Mouse (Mus musculus) embryonic facial prominence, embryonic 13.5 days (tissue): Measurements from ENCODE around the gene Slc16a7. TPM values are rescaled to one million over a fixed set of nuclear protein-coding genes. Genes with fewer than 3 reads are reported as not detected.

Experiments
- ATAC-seq: fragments of 200-750 bp; cut with Nextera tagmentation; 2 replicates; pipeline ENCODE4 v1.8.0; 2017; ENCODE audit warnings: low read depth; ENCODE audit not compliant: insufficient number of reproducible peaks, insufficient read depth, low FRiP score, low TSS enrichment
- H3K27ac ChIP-seq: fragments of 300-500 bp; sonication (generic); 2 replicates; pipeline ENCODE4 v1.5.1; 2015; ENCODE audit warnings: moderate library complexity, mild to moderate bottlenecking, inconsistent platforms
- H3K27me3 ChIP-seq: fragments of 300-500 bp; sonication (generic); 2 replicates; pipeline ENCODE4 v1.6.1; 2015; ENCODE audit warnings: mild to moderate bottlenecking, inconsistent platforms
- H3K36me3 ChIP-seq: fragments of 300-500 bp; sonication (generic); 2 replicates; pipeline ENCODE4 v1.6.1; 2015; ENCODE audit warnings: mild to moderate bottlenecking, inconsistent platforms
- H3K4me1 ChIP-seq: fragments of 300-500 bp; sonication (generic); 2 replicates; pipeline ENCODE4 v1.6.1; 2015; ENCODE audit warnings: inconsistent platforms
- H3K4me2 ChIP-seq: fragments of 300-500 bp; sonication (generic); 2 replicates; pipeline ENCODE4 v1.6.1; 2015; ENCODE audit warnings: moderate library complexity, mild to moderate bottlenecking, inconsistent platforms
- H3K4me3 ChIP-seq: fragments of 300-500 bp; sonication (generic); 2 replicates; pipeline ENCODE4 v1.5.1; 2015; ENCODE audit warnings: mild to moderate bottlenecking, inconsistent platforms
- H3K9ac ChIP-seq: fragments of 300-500 bp; sonication (generic); 2 replicates; pipeline ENCODE4 v1.6.1; 2015; ENCODE audit warnings: mild to moderate bottlenecking, inconsistent platforms
- H3K9me3 ChIP-seq: fragments of 300-500 bp; sonication (generic); 2 replicates; pipeline ENCODE4 v1.6.1; 2016; ENCODE audit warnings: inconsistent platforms
- WGBS: fragments of 180-500 bp; shearing (Covaris S2); methylation state at CpG from one replicate; pipeline ENCODE4 v1.1.7; 2015; ENCODE audit warnings: mixed read lengths; 5-methylcytosine and 5-hydroxymethylcytosine counted together
- polyA plus RNA-seq: library from polyadenylated mRNA; unstranded; fragments of >200 nt; fragmentation: Nextera tagmentation; extraction: Ambion mirVana; gene quantifications from 2 replicates; pipeline ENCODE4 v1.2.1, GENCODE M21; 2015

Slc16a7 gene
- polyA plus RNA-seq, 1 experiment from 2014 or later = 7.1 TPM

GRCm38 (mm10) chr10:125270266-125270665, 119.0 kb downstream of the Slc16a7 start:
- H3K4me3 ChIP-seq = no peak overlapping the region
- H3K27ac ChIP-seq = no peak overlapping the region
- 66% methylated on average over 5 of the region's 5 CpGs for WGBS
- no peak for ATAC-seq
- H3K27me3 ChIP-seq = no peaks in the 10 kb centered on the region; the same call in 1 of the 2 replicates
- H3K4me2 ChIP-seq = no peak overlapping the region
- H3K4me1 ChIP-seq = peaks cover 20% of the 10 kb centered on the region
- no peak overlapping the region for H3K9ac ChIP-seq
- H3K9me3 ChIP-seq = no peaks in the 10 kb centered on the region
- H3K36me3 ChIP-seq = no peaks in the 10 kb centered on the region

- ATAC-seq = no peak
- Histone ChIP-seq H3K27ac (no peak overlapping the region), H3K36me3 (no peaks in the 10 kb centered on the region), H3K4me2 (no peak overlapping the region), H3K27me3 (peaks cover 3% of the 10 kb centered on the region; the same call in 1 of the 2 replicates), H3K4me1 (peaks cover 9% of the 10 kb centered on the region), H3K4me3 (no peak overlapping the region), H3K9me3 (no peaks in the 10 kb centered on the region), H3K9ac (no peak overlapping the region)
- 69% methylated on average over 4 of the region's 4 CpGs for WGBS
Measured at GRCm38 (mm10) chr10:125266322-125266721, 122.9 kb downstream of the Slc16a7 start.

GRCm38 (mm10) chr10:125265901-125266300, 123.4 kb downstream of the Slc16a7 start:
- Histone ChIP-seq H3K9ac (no peak overlapping the region), H3K4me3 (no peak overlapping the region), H3K4me1 (peaks cover 9% of the 10 kb centered on the region), H3K36me3 (no peaks in the 10 kb centered on the region), H3K4me2 (no peak overlapping the region), H3K9me3 (no peaks in the 10 kb centered on the region), H3K27ac (no peak overlapping the region), H3K27me3 (peaks cover 3% of the 10 kb centered on the region; the same call in 1 of the 2 replicates)
- WGBS = 40% methylated on average over 9 of the region's 9 CpGs
- no peak for ATAC-seq

GRCm38 (mm10) chr10:125265467-125265866, 123.8 kb downstream of the Slc16a7 start:
- H3K4me2 ChIP-seq = no peak overlapping the region
- ATAC-seq = no peak
- H3K9ac ChIP-seq = no peak overlapping the region
- H3K4me1 ChIP-seq = peaks cover 9% of the 10 kb centered on the region
- WGBS = 67% methylated on average over 14 of the region's 14 CpGs
- H3K4me3 ChIP-seq = no peak overlapping the region
- no peaks in the 10 kb centered on the region for H3K9me3 ChIP-seq
- no peaks in the 10 kb centered on the region for H3K36me3 ChIP-seq
- no peak overlapping the region for H3K27ac ChIP-seq
- H3K27me3 ChIP-seq = peaks cover 3% of the 10 kb centered on the region; the same call in 1 of the 2 replicates

GRCm38 (mm10) chr10:125264938-125265337, 124.3 kb downstream of the Slc16a7 start:
- peak; percentile 56; the same call in 1 of the 2 replicates for ATAC-seq
- 56% methylated on average over 4 of the region's 4 CpGs for WGBS
- H3K36me3 ChIP-seq = no peaks in the 10 kb centered on the region
- H3K4me2 ChIP-seq = no peak overlapping the region
- peaks cover 3% of the 10 kb centered on the region; the same call in 1 of the 2 replicates for H3K27me3 ChIP-seq
- H3K4me1 ChIP-seq = peaks cover 9% of the 10 kb centered on the region
- no peak overlapping the region for H3K27ac ChIP-seq
- no peak overlapping the region for H3K4me3 ChIP-seq
- no peak overlapping the region for H3K9ac ChIP-seq
- H3K9me3 ChIP-seq = no peaks in the 10 kb centered on the region

DNA sequence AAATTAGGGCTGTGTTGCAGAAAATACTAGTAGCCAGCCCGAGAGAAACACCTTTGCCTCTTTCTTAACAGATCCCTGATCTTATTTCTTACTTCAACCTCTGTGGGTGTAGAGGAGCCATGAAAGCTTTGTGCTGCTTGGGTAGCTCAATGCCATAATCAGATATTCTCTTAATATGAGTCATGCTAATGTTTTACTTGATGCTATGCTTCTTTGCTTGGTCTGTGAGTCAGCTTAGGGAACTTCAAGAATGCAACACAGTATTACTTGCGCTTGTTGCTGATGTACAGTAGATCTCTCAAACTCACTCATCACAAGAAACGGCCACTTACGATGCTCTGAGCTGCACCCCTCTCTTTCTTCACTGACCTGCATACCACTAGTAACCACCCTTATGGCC, 133.4 kb downstream of the Slc16a7 start:
- ATAC-seq = no peak
- 91% methylated on average over 4 of the region's 4 CpGs for WGBS

DNA sequence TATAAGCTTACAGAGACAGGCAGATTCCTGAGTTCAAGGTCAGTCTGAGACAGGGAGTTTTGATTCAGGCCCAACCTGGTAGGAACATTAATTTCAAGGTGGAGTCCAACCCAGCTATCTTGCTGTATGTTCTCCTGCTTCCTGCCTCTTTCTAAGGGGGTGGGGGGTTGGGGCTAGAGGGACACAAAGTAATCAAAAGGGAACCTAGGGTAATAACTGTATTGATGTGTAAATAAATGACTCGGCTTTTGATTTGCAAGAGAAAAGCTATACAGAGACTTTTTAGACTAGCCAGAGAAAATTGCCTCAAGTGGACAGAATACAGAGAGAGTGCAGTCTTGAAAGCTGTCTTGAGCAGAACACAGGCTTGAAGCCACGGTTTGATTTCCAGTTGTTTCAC, 174.7 kb downstream of the Slc16a7 start:
- H3K27ac ChIP-seq = no peak overlapping the region
- ATAC-seq = no peak
- H3K36me3 ChIP-seq = no peaks in the 10 kb centered on the region
- H3K9ac ChIP-seq = no peak overlapping the region
- H3K27me3 ChIP-seq = no peaks in the 10 kb centered on the region
- H3K4me3 ChIP-seq = no peak overlapping the region
- no peak overlapping the region for H3K4me2 ChIP-seq
- H3K9me3 ChIP-seq = no peaks in the 10 kb centered on the region
- no peaks in the 10 kb centered on the region for H3K4me1 ChIP-seq
- 76% methylated on average over 2 of the region's 2 CpGs for WGBS

More for the DNA sequence above, 133.4 kb downstream of the Slc16a7 start:
- no peak overlapping the region for H3K27ac ChIP-seq
- no peaks in the 10 kb centered on the region for H3K4me1 ChIP-seq
- no peak overlapping the region for H3K4me3 ChIP-seq
- no peak overlapping the region for H3K4me2 ChIP-seq
- no peaks in the 10 kb centered on the region for H3K27me3 ChIP-seq
- H3K36me3 ChIP-seq = no peaks in the 10 kb centered on the region
- H3K9ac ChIP-seq = no peak overlapping the region
- H3K9me3 ChIP-seq = no peaks in the 10 kb centered on the region

- Histone ChIP-seq H3K9me3 (no peaks in the 10 kb centered on the region), H3K4me1 (no peaks in the 10 kb centered on the region)
- 85% methylated on average over 3 of the region's 3 CpGs for WGBS
Measured at GRCm38 (mm10) chr10:125213805-125214204, 175.5 kb downstream of the Slc16a7 start.

GRCm38 (mm10) chr10:125187544-125187943, 201.7 kb downstream of the Slc16a7 start:
- H3K27ac ChIP-seq = no peak overlapping the region
- H3K9me3 ChIP-seq = no peaks in the 10 kb centered on the region
- no peaks in the 10 kb centered on the region for H3K36me3 ChIP-seq
- ATAC-seq = no peak
- H3K27me3 ChIP-seq = no peaks in the 10 kb centered on the region
- no peak overlapping the region for H3K9ac ChIP-seq
- H3K4me3 ChIP-seq = no peak overlapping the region
- no peak overlapping the region for H3K4me2 ChIP-seq
- WGBS = 83% methylated on average over 5 of the region's 5 CpGs
- H3K4me1 ChIP-seq = no peaks in the 10 kb centered on the region

More at GRCm38 (mm10) chr10:125213805-125214204, 175.5 kb downstream of the Slc16a7 start:
- Histone ChIP-seq H3K36me3 (no peaks in the 10 kb centered on the region), H3K4me3 (no peak overlapping the region), H3K27ac (no peak overlapping the region), H3K4me2 (no peak overlapping the region), H3K9ac (no peak overlapping the region), H3K27me3 (no peaks in the 10 kb centered on the region)
- no peak for ATAC-seq

DNA sequence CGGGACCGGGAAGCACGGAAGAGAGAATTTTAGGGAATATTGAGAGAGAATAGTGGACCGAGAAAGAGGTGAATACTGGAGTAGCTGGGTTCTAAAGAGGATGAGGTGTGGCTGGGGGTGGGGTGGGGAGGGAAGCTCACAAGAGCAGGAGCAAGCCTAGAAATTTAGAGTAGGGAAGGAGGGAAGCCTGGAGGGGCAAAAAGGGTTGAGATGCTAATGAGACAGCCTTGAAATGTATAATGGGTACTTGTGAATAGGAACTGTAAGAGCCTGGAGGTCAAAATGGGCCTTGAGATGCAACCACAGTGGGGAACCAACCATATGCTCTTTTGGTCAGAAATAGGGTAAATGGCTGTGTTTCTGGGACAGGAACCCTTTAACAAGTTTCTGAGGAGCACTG, 203.9 kb downstream of the Slc16a7 start:
- Histone ChIP-seq H3K4me1 (no peaks in the 10 kb centered on the region), H3K4me3 (no peak overlapping the region), H3K9ac (no peak overlapping the region), H3K27ac (no peak overlapping the region), H3K36me3 (no peaks in the 10 kb centered on the region), H3K9me3 (no peaks in the 10 kb centered on the region), H3K4me2 (no peak overlapping the region), H3K27me3 (no peaks in the 10 kb centered on the region)
- 90% methylated on average over 4 of the region's 4 CpGs for WGBS
- no peak for ATAC-seq

DNA sequence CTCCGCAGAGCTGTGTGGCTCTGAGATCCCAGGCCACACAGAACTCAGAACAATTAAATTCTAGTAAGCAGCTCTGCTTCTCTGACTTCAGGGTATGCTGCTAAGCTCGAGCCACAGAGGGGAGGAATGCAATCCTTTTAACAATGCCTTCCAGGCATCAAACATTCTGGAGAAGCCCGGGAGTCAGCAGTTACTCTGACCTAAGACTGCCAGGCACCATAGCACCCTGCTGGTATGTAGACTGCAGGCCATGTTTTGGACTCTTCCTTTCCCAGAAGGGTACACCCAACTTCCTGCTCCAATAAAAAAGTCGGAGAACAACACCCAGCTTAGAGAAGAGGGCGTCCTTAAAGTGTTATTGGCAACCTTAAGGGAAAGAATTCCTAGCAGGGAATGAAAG, 205.1 kb downstream of the Slc16a7 start:
- H3K9ac ChIP-seq = no peak overlapping the region
- H3K36me3 ChIP-seq = no peaks in the 10 kb centered on the region
- 26% methylated on average over 5 of the region's 5 CpGs for WGBS
- no peak overlapping the region for H3K4me3 ChIP-seq
- ATAC-seq = no peak
- no peaks in the 10 kb centered on the region for H3K4me1 ChIP-seq
- no peak overlapping the region for H3K27ac ChIP-seq
- no peaks in the 10 kb centered on the region for H3K27me3 ChIP-seq
- H3K4me2 ChIP-seq = no peak overlapping the region
- H3K9me3 ChIP-seq = no peaks in the 10 kb centered on the region

DNA sequence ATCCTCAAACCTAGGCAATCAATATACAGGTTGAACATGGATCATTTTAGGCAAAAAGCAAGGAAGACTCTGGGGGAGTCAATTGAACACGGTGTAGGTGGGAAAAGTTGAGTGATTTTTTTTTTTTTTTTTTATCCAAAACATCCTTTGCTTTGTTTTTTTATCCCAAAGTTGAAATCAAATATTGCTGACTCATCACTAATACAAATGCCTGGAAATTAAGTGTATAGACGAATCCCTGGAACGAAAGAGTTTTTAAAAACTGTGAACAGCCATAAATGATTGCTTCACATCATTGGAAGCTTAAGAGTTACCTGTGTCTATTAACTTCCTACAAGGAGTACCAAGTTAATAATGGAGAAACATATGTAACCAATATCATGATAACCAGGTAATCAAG, 206.7 kb downstream of the Slc16a7 start:
- no peaks in the 10 kb centered on the region for H3K9me3 ChIP-seq
- H3K4me1 ChIP-seq = no peaks in the 10 kb centered on the region
- no peaks in the 10 kb centered on the region for H3K36me3 ChIP-seq
- ATAC-seq = no peak
- H3K4me2 ChIP-seq = no peak overlapping the region
- H3K4me3 ChIP-seq = no peak overlapping the region
- no peak overlapping the region for H3K27ac ChIP-seq
- no peaks in the 10 kb centered on the region for H3K27me3 ChIP-seq
- WGBS = 83% methylated on average over 3 of the region's 3 CpGs
- no peak overlapping the region for H3K9ac ChIP-seq
